Mouse (Mus musculus) intestine, postnatal 0 days (tissue): Measurements from ENCODE around the gene Nup214. TPM values are rescaled to one million over a fixed set of nuclear protein-coding genes. Genes with fewer than 3 reads are reported as not detected.

ENCODE experiments used
- ATAC-seq: fragments of 200-750 bp; cut with Nextera tagmentation; 2 replicates; pipeline ENCODE4 v1.8.0; 2017; ENCODE audit warnings: mild to moderate bottlenecking, moderate TSS enrichment, moderate library complexity
- H3K27ac ChIP-seq: fragments of 300-500 bp; sonication (generic); 2 replicates; pipeline ENCODE4 v1.5.1; 2014; ENCODE audit warnings: mild to moderate bottlenecking, low read depth, low read length, moderate library complexity
- H3K27me3 ChIP-seq: fragments of 300-500 bp; sonication (generic); replicated peaks from 2 replicates; pipeline ENCODE4 v1.6.1; 2014; ENCODE audit warnings: low read length, mixed read lengths; ENCODE audit not compliant: control insufficient read depth, insufficient read depth
- H3K36me3 ChIP-seq: fragments of 300-500 bp; sonication (generic); 2 replicates; pipeline ENCODE4 v1.6.1; 2014; ENCODE audit warnings: mild to moderate bottlenecking, moderate library complexity; ENCODE audit not compliant: control insufficient read depth, insufficient read depth
- H3K4me1 ChIP-seq: fragments of 300-500 bp; sonication (generic); replicated peaks from 2 replicates; pipeline ENCODE4 v1.6.1; 2014; ENCODE audit warnings: antibody characterized with exemption, low read length, mixed read lengths; ENCODE audit not compliant: control insufficient read depth, insufficient read depth
- H3K4me2 ChIP-seq: fragments of 300-500 bp; sonication (generic); replicated peaks from 2 replicates; pipeline ENCODE4 v1.6.1; 2014; ENCODE audit warnings: low read depth, mild to moderate bottlenecking, moderate library complexity
- H3K4me3 ChIP-seq: fragments of 300-500 bp; sonication (generic); 2 replicates; pipeline ENCODE4 v1.5.1; 2014; ENCODE audit warnings: low read depth, low read length
- H3K9ac ChIP-seq: fragments of 300-500 bp; sonication (generic); 2 replicates; pipeline ENCODE4 v1.6.1; 2014; ENCODE audit warnings: mild to moderate bottlenecking, low read depth, low read length
- H3K9me3 ChIP-seq: fragments of 300-500 bp; sonication (generic); 2 replicates; pipeline ENCODE4 v1.6.1; 2016; ENCODE audit warnings: mixed run types; ENCODE audit not compliant: control insufficient read depth
- CTCF ChIP-seq: sonication (generic); IDR thresholded peaks from 2 replicates; pipeline ENCODE4 v1.5.1; 2016; ENCODE audit warnings: low read depth, mild to moderate bottlenecking, control low read depth, antibody characterized with exemption, moderate library complexity
- WGBS: fragments of 180-500 bp; shearing (Covaris S2); extraction: QIAGEN DNeasy Blood & Tissue Kit; methylation state at CpG from one replicate; pipeline ENCODE4 v1.1.7; 2014; 5-methylcytosine and 5-hydroxymethylcytosine counted together
- polyA plus RNA-seq: library from polyadenylated mRNA; unstranded; fragments of >200 nt; fragmentation: Nextera tagmentation; extraction: Ambion mirVana; gene quantifications from 2 replicates; pipeline ENCODE4 v1.2.1, GENCODE M21; 2015

Nup214 gene
- polyA plus RNA-seq, 1 experiment from 2014 or later: 31.3 TPM

DNA sequence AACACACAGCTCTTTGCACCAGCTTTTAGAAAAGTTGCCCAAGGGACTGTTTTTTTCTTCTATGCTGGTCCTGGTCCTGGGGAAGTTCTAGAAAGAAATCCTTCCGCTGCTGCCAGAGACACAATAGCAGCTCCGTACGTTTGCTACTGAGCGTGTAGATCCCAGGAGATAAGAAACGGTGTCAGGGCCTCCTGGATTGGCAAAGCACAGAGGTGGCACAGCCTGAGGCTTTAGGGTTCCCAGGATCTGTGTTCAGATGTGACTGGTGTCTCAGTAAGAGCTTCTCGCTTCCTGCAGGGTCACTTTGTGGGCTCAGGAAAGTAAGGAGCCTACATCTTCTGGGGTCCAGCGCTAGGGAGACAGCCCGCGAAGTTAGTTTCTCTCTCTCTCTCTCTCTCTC, 23.3 kb upstream of the Nup214 start:
- no peaks in the 10 kb centered on the region for H3K36me3 ChIP-seq
- no peak overlapping the region for H3K27ac ChIP-seq

DNA sequence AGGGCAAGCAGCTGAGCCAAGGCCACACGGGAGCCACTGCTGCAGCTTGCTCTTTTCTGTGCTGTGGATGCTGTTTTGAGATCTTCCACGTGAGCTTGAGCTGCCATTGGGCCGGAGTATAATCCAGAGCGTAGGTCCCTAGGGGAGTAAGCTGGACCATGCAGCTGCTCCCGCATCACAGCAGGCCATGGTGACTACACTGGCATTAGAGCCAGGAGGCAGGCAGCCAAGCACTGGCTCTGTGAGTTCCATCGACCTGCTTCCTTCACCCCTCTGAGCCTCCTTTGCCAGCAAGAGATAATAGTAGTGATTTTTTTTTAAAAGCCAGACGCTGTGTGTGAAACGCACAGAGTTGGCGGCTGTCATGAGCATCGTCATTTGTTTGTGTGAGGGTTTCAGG, 22.0 kb upstream of the Nup214 start:
- no peak overlapping the region for H3K27ac ChIP-seq
- H3K4me2 ChIP-seq: no peak overlapping the region

More for the DNA sequence above, 23.3 kb upstream of the Nup214 start:
- no peak for TF ChIP-seq CTCF
- no peak for ATAC-seq
- H3K9ac ChIP-seq: 0 out of 2 replicates have a peak overlapping the region, but pooled peaks have one; percentile 46
- H3K27me3 ChIP-seq: peaks cover 15% of the 10 kb centered on the region; the same call in 1 of the 2 replicates
- H3K4me3 ChIP-seq: peak overlapping the region; percentile 56
- no peaks in the 10 kb centered on the region for H3K9me3 ChIP-seq
- no peaks in the 10 kb centered on the region for H3K4me1 ChIP-seq
- WGBS: 35% methylated on average over 9 of the region's 9 CpGs
- peak overlapping the region; percentile 99 for H3K4me2 ChIP-seq

DNA sequence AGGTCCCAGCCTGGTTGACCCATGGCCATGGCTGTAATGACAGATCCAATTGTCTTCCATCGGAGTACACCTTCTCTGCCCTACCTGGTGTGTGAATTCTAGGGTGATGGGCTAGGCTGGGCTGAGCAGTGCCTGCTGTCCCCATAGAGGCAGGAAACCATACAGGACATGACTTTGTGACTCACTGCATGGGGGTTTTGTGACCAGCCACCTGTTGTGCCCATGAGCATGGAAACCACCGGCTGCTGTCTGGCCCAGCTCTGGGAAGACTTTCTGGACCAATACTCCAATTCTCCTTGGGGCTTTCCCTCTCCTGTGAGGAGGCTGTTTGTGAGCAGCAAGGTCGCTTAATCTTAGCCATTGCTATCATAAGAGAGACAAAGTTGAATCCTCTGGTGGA, 21.5 kb upstream of the Nup214 start:
- no peaks in the 10 kb centered on the region for H3K9me3 ChIP-seq
- H3K9ac ChIP-seq: no peak overlapping the region
- no peak overlapping the region for H3K4me3 ChIP-seq
- no peaks in the 10 kb centered on the region for H3K36me3 ChIP-seq
- no peak overlapping the region for H3K27ac ChIP-seq
- H3K4me2 ChIP-seq: no peak overlapping the region
- H3K27me3 ChIP-seq: peaks cover 15% of the 10 kb centered on the region; the same call in 1 of the 2 replicates
- WGBS: 87% methylated on average over 3 of the region's 3 CpGs
- TF ChIP-seq CTCF: no peak
- no peaks in the 10 kb centered on the region for H3K4me1 ChIP-seq
- no peak for ATAC-seq

More for the DNA sequence above, 22.0 kb upstream of the Nup214 start:
- Histone ChIP-seq H3K4me1 (no peaks in the 10 kb centered on the region), H3K36me3 (no peaks in the 10 kb centered on the region), H3K9ac (no peak overlapping the region), H3K27me3 (peaks cover 15% of the 10 kb centered on the region; the same call in 1 of the 2 replicates), H3K4me3 (no peak overlapping the region), H3K9me3 (no peaks in the 10 kb centered on the region)
- 91% methylated on average over 10 of the region's 10 CpGs for WGBS
- no peak for ATAC-seq
- no peak for TF ChIP-seq CTCF

GRCm38 (mm10) chr2:31953687-31954086, 20.5 kb upstream of the Nup214 start:
- H3K4me2 ChIP-seq: no peak overlapping the region
- no peak overlapping the region for H3K27ac ChIP-seq
- no peaks in the 10 kb centered on the region for H3K36me3 ChIP-seq
- no peak for TF ChIP-seq CTCF
- no peak overlapping the region for H3K4me3 ChIP-seq
- WGBS: 72% methylated on average over 8 of the region's 8 CpGs
- no peak for ATAC-seq
- no peaks in the 10 kb centered on the region for H3K4me1 ChIP-seq
- no peak overlapping the region for H3K9ac ChIP-seq
- H3K9me3 ChIP-seq: no peaks in the 10 kb centered on the region
- peaks cover 13% of the 10 kb centered on the region; the same call in 1 of the 2 replicates for H3K27me3 ChIP-seq

GRCm38 (mm10) chr2:31954779-31955181, 19.5 kb upstream of the Nup214 start:
- Histone ChIP-seq H3K36me3 (no peaks in the 10 kb centered on the region), H3K9me3 (no peaks in the 10 kb centered on the region), H3K9ac (no peak overlapping the region), H3K4me1 (no peaks in the 10 kb centered on the region), H3K27ac (no peak overlapping the region), H3K4me3 (no peak overlapping the region), H3K27me3 (peaks cover 13% of the 10 kb centered on the region; the same call in 1 of the 2 replicates), H3K4me2 (no peak overlapping the region)
- ATAC-seq: no peak
- no peak for TF ChIP-seq CTCF
- 85% methylated on average over 9 of the region's 9 CpGs for WGBS

GRCm38 (mm10) chr2:31955686-31956085, 18.6 kb upstream of the Nup214 start:
- no peak overlapping the region for H3K4me3 ChIP-seq
- WGBS: 78% methylated on average over 5 of the region's 5 CpGs
- H3K4me1 ChIP-seq: no peaks in the 10 kb centered on the region
- no peaks in the 10 kb centered on the region for H3K36me3 ChIP-seq
- H3K27ac ChIP-seq: no peak overlapping the region
- H3K27me3 ChIP-seq: peaks cover 4% of the 10 kb centered on the region; the same call in 1 of the 2 replicates
- TF ChIP-seq CTCF: no peak
- no peak overlapping the region for H3K4me2 ChIP-seq
- no peak overlapping the region for H3K9ac ChIP-seq
- no peak for ATAC-seq
- no peaks in the 10 kb centered on the region for H3K9me3 ChIP-seq

GRCm38 (mm10) chr2:31957211-31957610, 17.0 kb upstream of the Nup214 start:
- no peak for ATAC-seq
- Histone ChIP-seq H3K27me3 (no peaks in the 10 kb centered on the region), H3K4me2 (no peak overlapping the region), H3K9me3 (no peaks in the 10 kb centered on the region), H3K4me3 (no peak overlapping the region), H3K9ac (no peak overlapping the region), H3K4me1 (no peaks in the 10 kb centered on the region), H3K36me3 (no peaks in the 10 kb centered on the region), H3K27ac (no peak overlapping the region)
- TF ChIP-seq CTCF: no peak
- WGBS: 82% methylated on average over 10 of the region's 10 CpGs
